Mouse (Mus musculus): ENCODE measurements around the gene Usp15. TPM values are rescaled to one million over a fixed set of nuclear protein-coding genes. Genes with fewer than 3 reads are reported as not detected.
"Not testable (repeated sequence)": the region's sequence is repeated elsewhere in the genome, so short reads cannot be mapped to it uniquely, and the experiment has no call there.

Usp15 gene
- total RNA-seq (2014; rRNA removed) (49.9 and 53.0 TPM in 2 replicates), polyA plus RNA-seq (2012; rRNA removed) (4.3 and 4.5 TPM in 2 replicates)

DNA sequence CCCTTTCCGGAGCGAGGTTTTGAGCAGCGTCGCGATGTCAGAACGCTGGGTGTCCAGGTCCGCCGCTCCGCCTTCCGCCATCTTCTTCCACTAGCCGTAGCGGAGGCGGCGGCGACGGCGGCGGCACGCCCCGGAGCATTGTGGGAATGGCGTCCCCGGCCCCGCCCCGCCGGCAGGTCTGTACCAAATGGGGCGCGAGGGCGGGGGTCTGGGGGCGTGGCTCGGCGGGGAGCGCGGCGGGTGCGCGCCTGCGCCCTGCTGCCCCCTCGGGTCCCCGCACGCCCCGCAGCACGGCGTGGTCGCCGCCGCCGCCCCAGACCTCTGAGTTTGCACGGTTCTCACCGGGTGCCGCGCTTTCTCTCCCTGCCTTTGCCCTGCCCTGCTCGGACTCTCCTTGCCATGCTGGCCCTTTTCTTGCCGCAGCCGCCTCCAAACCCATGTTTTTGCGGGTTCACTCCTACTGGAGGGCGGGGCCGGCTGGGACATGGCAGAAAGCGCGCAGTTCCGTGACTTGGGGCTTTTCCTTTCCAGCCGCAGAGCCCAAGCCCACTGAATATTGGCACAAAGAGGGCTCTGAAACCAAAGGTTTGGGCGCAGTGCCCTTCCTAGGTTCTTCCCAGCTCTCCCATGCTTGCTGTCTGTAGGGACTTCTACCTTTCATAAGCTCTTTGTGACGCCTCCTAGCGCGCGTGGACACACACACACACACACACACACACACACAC, at the start of gene Usp15:
Gene Usp15 (minus strand): TSS at position 161 of the 725 bp plus-strand sequence.
- TF ChIP-seq POLR2A (IDR thresholded peaks at IDR 0.05; ENCODE audit: extremely low read depth, insufficient read depth, low read length) (peak; percentile 88), CTCF (IDR thresholded peaks at IDR 0.05; ENCODE audit: low read depth, low read length) (no peak)
- Histone ChIP-seq H3K4me1 (ENCODE audit: control insufficient read depth, insufficient read depth, low read length) (peaks cover 17% of the 10 kb centered on the region), H3K79me2 (ENCODE audit: control insufficient read depth, insufficient read depth, low read length) (peaks cover 6% of the 10 kb centered on the region; the same call in 1 of the 2 replicates), H3K36me3 (ENCODE audit: control insufficient read depth, insufficient read depth, low read length) (no peaks in the 10 kb centered on the region), H3K9ac (ENCODE audit: low read depth, low read length) (peak within 1 kb of the TSS; percentile 99), H3K27ac (replicated peaks; ENCODE audit: insufficient read depth, low read depth, low read length) (peak within 1 kb of the TSS; percentile 96), H3K27me3 (ENCODE audit: control insufficient read depth, insufficient read depth, low read length) (no peaks in the 10 kb centered on the region), H3K4me3 (ENCODE audit: insufficient read depth, low read depth, low read length) (peak within 1 kb of the TSS; percentile 98)
- under 1% methylated on average over 57 of the region's 66 CpGs for WGBS
- peak; percentile 68 for DNase-seq (ENCODE audit: extremely low read depth, low read depth, low spot score)

DNA sequence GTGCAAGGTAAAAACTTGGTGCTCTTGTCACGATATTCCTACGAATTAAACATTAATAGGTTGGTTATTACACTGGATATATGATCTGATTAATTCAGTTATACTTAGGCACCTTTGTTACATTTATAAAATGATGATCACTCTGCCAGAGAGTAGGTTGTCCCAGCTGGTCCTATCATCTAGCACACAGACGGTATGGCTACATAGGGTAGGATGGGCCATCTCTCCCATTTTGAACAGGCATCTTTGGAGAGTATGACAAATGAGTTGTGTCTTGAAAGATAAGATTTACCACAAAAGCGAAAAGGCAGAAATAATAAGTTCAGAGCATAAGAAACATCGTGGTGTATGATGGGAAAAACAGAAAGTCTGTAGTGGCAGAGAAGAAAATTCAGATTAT, 32.6 kb upstream of the Usp15 start:
- 91% methylated on average over 5 of the region's 5 CpGs for WGBS
- no peaks in the 10 kb centered on the region for H3K27me3 ChIP-seq (ENCODE audit: control insufficient read depth, insufficient read depth, low read length)
- H3K79me2 ChIP-seq (ENCODE audit: control insufficient read depth, insufficient read depth, low read length): no peaks in the 10 kb centered on the region
- H3K4me1 ChIP-seq (ENCODE audit: control insufficient read depth, insufficient read depth, low read length): no peaks in the 10 kb centered on the region
- DNase-seq (ENCODE audit: extremely low read depth, low read depth, low spot score): no peak
- TF ChIP-seq POLR2A (IDR thresholded peaks at IDR 0.05; ENCODE audit: extremely low read depth, insufficient read depth, low read length): no peak
- no peak overlapping the region for H3K4me3 ChIP-seq (ENCODE audit: insufficient read depth, low read depth, low read length)
- H3K9ac ChIP-seq (ENCODE audit: low read depth, low read length): no peak overlapping the region
- no peak overlapping the region for H3K27ac ChIP-seq (replicated peaks; ENCODE audit: insufficient read depth, low read depth, low read length)
- no peaks in the 10 kb centered on the region for H3K36me3 ChIP-seq (ENCODE audit: control insufficient read depth, insufficient read depth, low read length)

DNA sequence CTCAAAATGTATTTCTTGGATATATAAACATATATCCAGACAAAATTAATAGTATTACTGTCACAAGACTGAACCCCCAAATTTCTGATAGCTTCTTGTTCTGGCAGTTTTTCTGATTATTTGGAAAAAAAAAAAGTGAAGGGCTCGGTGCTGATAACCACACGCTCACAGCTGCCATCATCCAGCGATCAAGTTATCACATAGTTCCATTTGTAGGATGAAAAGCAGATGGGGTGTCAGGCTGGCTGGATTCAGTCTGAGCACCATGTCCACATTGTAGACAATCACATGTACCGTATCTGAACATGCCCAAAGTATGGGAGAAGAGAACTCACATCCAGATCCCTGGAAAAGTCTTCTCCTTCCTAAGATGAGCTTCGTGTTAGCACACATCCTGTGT, 26.0 kb upstream of the Usp15 start:
- WGBS: 91% methylated on average over 5 of the region's 5 CpGs
- H3K36me3 ChIP-seq (ENCODE audit: control insufficient read depth, insufficient read depth, low read length): no peaks in the 10 kb centered on the region
- no peak overlapping the region for H3K27ac ChIP-seq (replicated peaks; ENCODE audit: insufficient read depth, low read depth, low read length)
- H3K79me2 ChIP-seq (ENCODE audit: control insufficient read depth, insufficient read depth, low read length): no peaks in the 10 kb centered on the region
- TF ChIP-seq CTCF (IDR thresholded peaks at IDR 0.05; ENCODE audit: low read depth, low read length) (no peak), POLR2A (IDR thresholded peaks at IDR 0.05; ENCODE audit: extremely low read depth, insufficient read depth, low read length) (no peak)
- H3K9ac ChIP-seq (ENCODE audit: low read depth, low read length): no peak overlapping the region
- no peaks in the 10 kb centered on the region for H3K4me1 ChIP-seq (ENCODE audit: control insufficient read depth, insufficient read depth, low read length)
- no peak for DNase-seq (ENCODE audit: extremely low read depth, low read depth, low spot score)
- H3K27me3 ChIP-seq (ENCODE audit: control insufficient read depth, insufficient read depth, low read length): no peaks in the 10 kb centered on the region
- no peak overlapping the region for H3K4me3 ChIP-seq (ENCODE audit: insufficient read depth, low read depth, low read length)

DNA sequence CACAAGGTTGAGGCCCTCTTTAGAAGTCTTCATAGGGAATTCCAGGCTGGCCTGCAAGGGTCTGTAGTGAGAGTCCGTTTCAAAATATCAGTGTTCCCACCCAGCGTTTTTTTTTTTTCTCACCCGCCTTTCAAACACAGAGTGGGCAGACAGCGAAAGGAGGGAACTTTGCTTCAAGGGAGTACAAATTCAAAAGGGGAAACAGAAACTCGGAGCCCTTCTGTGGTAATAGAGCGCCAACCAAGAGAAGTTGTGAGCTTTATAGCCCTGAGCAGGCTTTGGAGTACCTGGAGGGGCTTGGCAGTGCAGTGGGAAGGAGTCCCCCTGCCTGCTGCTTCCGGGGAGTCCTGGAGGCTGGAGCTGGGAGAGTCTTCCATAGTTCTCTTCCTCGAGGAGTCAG, 12.7 kb upstream of the Usp15 start:
- H3K9ac ChIP-seq (ENCODE audit: low read depth, low read length): no peak overlapping the region
- H3K27me3 ChIP-seq (ENCODE audit: control insufficient read depth, insufficient read depth, low read length): no peaks in the 10 kb centered on the region
- 74% methylated on average over 8 of the region's 8 CpGs for WGBS
- no peak for TF ChIP-seq POLR2A (IDR thresholded peaks at IDR 0.05; ENCODE audit: extremely low read depth, insufficient read depth, low read length)
- TF ChIP-seq CTCF (IDR thresholded peaks at IDR 0.05; ENCODE audit: low read depth, low read length): no peak
- no peak overlapping the region for H3K4me3 ChIP-seq (ENCODE audit: insufficient read depth, low read depth, low read length)
- DNase-seq (ENCODE audit: extremely low read depth, low read depth, low spot score): no peak
- H3K27ac ChIP-seq (replicated peaks; ENCODE audit: insufficient read depth, low read depth, low read length): no peak overlapping the region
- no peaks in the 10 kb centered on the region for H3K79me2 ChIP-seq (ENCODE audit: control insufficient read depth, insufficient read depth, low read length)
- no peaks in the 10 kb centered on the region for H3K4me1 ChIP-seq (ENCODE audit: control insufficient read depth, insufficient read depth, low read length)
- H3K36me3 ChIP-seq (ENCODE audit: control insufficient read depth, insufficient read depth, low read length): no peaks in the 10 kb centered on the region

DNA sequence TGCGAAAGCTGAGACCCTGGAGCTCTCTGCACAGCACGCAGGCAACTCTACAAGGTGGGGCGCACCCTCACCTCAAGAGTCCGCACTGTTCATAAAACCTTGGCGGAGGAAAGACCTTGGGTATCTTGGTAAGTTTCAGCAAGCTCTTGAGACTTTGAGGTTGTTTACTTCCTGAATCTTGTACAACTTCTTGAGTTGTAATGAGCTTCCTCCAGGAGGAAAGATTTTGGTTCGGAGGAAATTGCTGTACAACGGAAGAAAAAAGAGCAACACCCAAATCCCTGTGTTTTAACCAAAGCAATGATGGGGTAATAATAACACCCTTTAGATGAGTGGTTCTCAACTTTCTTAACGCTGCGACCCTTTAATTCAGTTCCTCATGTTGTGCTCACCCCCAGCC, 11.5 kb upstream of the Usp15 start:
- Histone ChIP-seq H3K36me3 (ENCODE audit: control insufficient read depth, insufficient read depth, low read length) (no peaks in the 10 kb centered on the region), H3K27me3 (ENCODE audit: control insufficient read depth, insufficient read depth, low read length) (no peaks in the 10 kb centered on the region), H3K4me1 (ENCODE audit: control insufficient read depth, insufficient read depth, low read length) (no peaks in the 10 kb centered on the region), H3K79me2 (ENCODE audit: control insufficient read depth, insufficient read depth, low read length) (no peaks in the 10 kb centered on the region), H3K27ac (replicated peaks; ENCODE audit: insufficient read depth, low read depth, low read length) (no peak overlapping the region), H3K4me3 (ENCODE audit: insufficient read depth, low read depth, low read length) (no peak overlapping the region), H3K9ac (ENCODE audit: low read depth, low read length) (no peak overlapping the region)
- WGBS: 88% methylated on average over 9 of the region's 9 CpGs
- no peak for DNase-seq (ENCODE audit: extremely low read depth, low read depth, low spot score)
- no peak for TF ChIP-seq CTCF (IDR thresholded peaks at IDR 0.05; ENCODE audit: low read depth, low read length)
- no peak for TF ChIP-seq POLR2A (IDR thresholded peaks at IDR 0.05; ENCODE audit: extremely low read depth, insufficient read depth, low read length)

DNA sequence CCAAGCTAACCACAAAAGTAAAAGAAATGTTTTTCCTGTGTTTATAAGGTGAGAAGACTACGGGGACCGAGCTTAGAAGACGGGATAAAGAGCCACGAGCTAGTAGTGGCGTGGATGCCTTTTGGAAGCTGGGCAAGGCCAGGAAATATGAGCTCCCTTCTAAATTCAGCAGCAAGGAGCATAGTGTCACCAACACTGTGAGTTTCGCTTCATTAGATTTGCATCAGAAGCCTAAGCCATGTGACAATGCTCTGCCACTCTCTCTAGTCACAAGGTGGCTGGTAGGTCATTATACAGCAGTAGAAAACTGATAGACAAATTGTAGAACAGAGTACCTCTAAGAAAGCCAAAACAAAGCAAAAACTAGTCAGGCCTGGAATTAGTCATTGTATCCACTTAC, 9.3 kb upstream of the Usp15 start:
- DNase-seq (ENCODE audit: extremely low read depth, low read depth, low spot score): no peak
- Histone ChIP-seq H3K27ac (replicated peaks; ENCODE audit: insufficient read depth, low read depth, low read length) (no peak overlapping the region), H3K4me3 (ENCODE audit: insufficient read depth, low read depth, low read length) (no peak overlapping the region), H3K36me3 (ENCODE audit: control insufficient read depth, insufficient read depth, low read length) (no peaks in the 10 kb centered on the region), H3K9ac (ENCODE audit: low read depth, low read length) (no peak overlapping the region), H3K27me3 (ENCODE audit: control insufficient read depth, insufficient read depth, low read length) (no peaks in the 10 kb centered on the region), H3K4me1 (ENCODE audit: control insufficient read depth, insufficient read depth, low read length) (no peaks in the 10 kb centered on the region), H3K79me2 (ENCODE audit: control insufficient read depth, insufficient read depth, low read length) (no peaks in the 10 kb centered on the region)
- 91% methylated on average over 6 of the region's 6 CpGs for WGBS
- no peak for TF ChIP-seq POLR2A (IDR thresholded peaks at IDR 0.05; ENCODE audit: extremely low read depth, insufficient read depth, low read length)
- TF ChIP-seq CTCF (IDR thresholded peaks at IDR 0.05; ENCODE audit: low read depth, low read length): no peak

DNA sequence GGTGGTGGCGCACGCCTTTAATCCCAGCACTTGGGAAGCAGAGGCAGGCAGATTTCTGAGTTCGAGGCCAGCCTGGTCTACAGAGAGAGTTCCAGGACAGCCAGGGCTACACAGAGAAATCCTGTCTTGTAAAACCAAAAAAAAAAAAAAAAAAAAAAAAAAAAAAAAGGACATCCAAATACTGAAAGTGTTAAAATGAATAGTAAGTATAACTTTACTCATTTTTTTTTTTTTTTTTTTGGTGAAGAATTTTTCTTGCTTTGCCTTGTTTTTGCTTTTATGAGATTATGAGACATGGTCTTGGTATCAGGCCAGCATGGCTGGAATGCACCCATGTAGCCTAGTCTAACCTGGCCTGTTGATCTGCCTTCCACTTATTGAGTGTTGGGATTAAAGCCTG, 8.6 kb upstream of the Usp15 start:
- not testable (repeated sequence) for H3K36me3 ChIP-seq (ENCODE audit: control insufficient read depth, insufficient read depth, low read length); H3K9ac ChIP-seq (ENCODE audit: low read depth, low read length); H3K4me3 ChIP-seq (ENCODE audit: insufficient read depth, low read depth, low read length); DNase-seq (ENCODE audit: extremely low read depth, low read depth, low spot score); H3K27me3 ChIP-seq (ENCODE audit: control insufficient read depth, insufficient read depth, low read length); H3K4me1 ChIP-seq (ENCODE audit: control insufficient read depth, insufficient read depth, low read length); H3K27ac ChIP-seq (replicated peaks; ENCODE audit: insufficient read depth, low read depth, low read length); H3K79me2 ChIP-seq (ENCODE audit: control insufficient read depth, insufficient read depth, low read length)
- 94% methylated on average over 3 of the region's 3 CpGs for WGBS

Data from liver, adult 2 months (tissue).